Mouse (Mus musculus) cerebellum, postnatal 14 days (tissue): Measurements from ENCODE around the gene Fkbp4.
A peak's percentile ranks its signal among the peaks of the same experiment; 100 is the strongest.

Experiments
- DNase-seq, 2 experiments: peaks; one replicate each; pipeline ENCODE4 v3.0.0; 2021; ENCODE audit warnings: mixed read lengths in 2 of 2

Fkbp4 gene

GRCm38 (mm10) chr6:128436356-128437005, 2.0 kb downstream of the Fkbp4 start:
- DNase-seq = peak in 1 of 2 experiments; percentile 19

GRCm38 (mm10) chr6:128435474-128435873, 3.0 kb downstream of the Fkbp4 start:
- peak; percentile 88 for DNase-seq

GRCm38 (mm10) chr6:128433566-128433965, 4.9 kb downstream of the Fkbp4 start:
- DNase-seq = peak; percentile 69 to 75

- DNase-seq = peak; percentile 85 to 91
These were observed 6.0 kb downstream of the Fkbp4 start for GRCm38 (mm10) chr6:128432356-128432915.

- DNase-seq = no peak
These were observed 8.7 kb downstream of the Fkbp4 start for GRCm38 (mm10) chr6:128429826-128430225.

GRCm38 (mm10) chr6:128429300-128429699, 9.2 kb downstream of the Fkbp4 start:
- no peak for DNase-seq

- no peak for DNase-seq
These were observed 10.9 kb downstream of the Fkbp4 start for GRCm38 (mm10) chr6:128427571-128427970.

- no peak for DNase-seq
These were observed 13.4 kb downstream of the Fkbp4 start for GRCm38 (mm10) chr6:128425046-128425445.

- peak; percentile 96 to 97 for DNase-seq
These were observed 14.0 kb downstream of the Fkbp4 start, which contains the start of gene Itfg2 for GRCm38 (mm10) chr6:128424269-128425019. TSS of gene Itfg2 (minus strand) at chr6:128424931.

GRCm38 (mm10) chr6:128423496-128424268, 14.8 kb downstream of the Fkbp4 start:
- DNase-seq = peak in 1 of 2 experiments; percentile 41

GRCm38 (mm10) chr6:128421480-128421879, 17.0 kb downstream of the Fkbp4 start:
- DNase-seq = no peak

- no peak for DNase-seq
These were observed 17.4 kb downstream of the Fkbp4 start for GRCm38 (mm10) chr6:128421036-128421435.

GRCm38 (mm10) chr6:128418076-128418475, 20.4 kb downstream of the Fkbp4 start:
- no peak for DNase-seq

GRCm38 (mm10) chr6:128416169-128416568, 22.3 kb downstream of the Fkbp4 start:
- no peak for DNase-seq

GRCm38 (mm10) chr6:128411115-128411514, 27.4 kb downstream of the Fkbp4 start:
- DNase-seq = peak; percentile 88 to 92

GRCm38 (mm10) chr6:128410305-128410704, 28.2 kb downstream of the Fkbp4 start:
- no peak for DNase-seq

- DNase-seq = no peak
These were observed 29.8 kb downstream of the Fkbp4 start for GRCm38 (mm10) chr6:128408544-128409125.

GRCm38 (mm10) chr6:128404708-128405107, 33.8 kb downstream of the Fkbp4 start:
- DNase-seq = peak in 1 of 2 experiments; percentile 26

- peak; percentile 75 to 85 for DNase-seq
These were observed 38.9 kb downstream of the Fkbp4 start for GRCm38 (mm10) chr6:128399421-128400185.

GRCm38 (mm10) chr6:128398996-128399395, 39.5 kb downstream of the Fkbp4 start, which contains the start of gene Nrip2:
TSS of gene Nrip2 (plus strand) at chr6:128399296.
- DNase-seq = no peak

- no peak for DNase-seq
These were observed 40.8 kb downstream of the Fkbp4 start for GRCm38 (mm10) chr6:128397574-128398261.
